Mouse (Mus musculus) duodenum, adult 2 months (tissue): Measurements from ENCODE around the gene Cdc42bpa. TPM values are rescaled to one million over a fixed set of nuclear protein-coding genes. Genes with fewer than 3 reads are reported as not detected.

Experiments used
- polyA plus RNA-seq: library from polyadenylated mRNA; depleted of rRNA; stranded (reverse); fragments of >200 nt; gene quantifications from 2 replicates; pipeline ENCODE4 v1.2.3, GENCODE M21; 2012; ENCODE audit warnings: low replicate concordance; rRNA removed

The Cdc42bpa gene
- 6.9 and 7.7 TPM in 2 replicates for polyA plus RNA-seq

GRCm38 (mm10) chr1:179959721-179960542, at the start of gene Cdc42bpa:
TSS of gene Cdc42bpa (plus strand) at chr1:179960472.

GRCm38 (mm10) chr1:180198959-180199714, 238.9 kb downstream of the Cdc42bpa start, which contains the start of gene Coq8a:
TSS of gene Coq8a (minus strand) at chr1:180199602.

Other genes starting within 250 kb of the Cdc42bpa start
- not detected in 2 replicates for gene Kif28, start 215.2 kb upstream of the Cdc42bpa start, polyA plus RNA-seq
- gene Gm10518, start 157.1 kb upstream of the Cdc42bpa start, polyA plus RNA-seq: not detected in 2 replicates
- gene Ahctf1, start 156.8 kb upstream of the Cdc42bpa start, polyA plus RNA-seq: 1.4 and 3.2 TPM in 2 replicates
- gene Coq8a, start 239.1 kb downstream of the Cdc42bpa start, polyA plus RNA-seq: 19.5 and 20.3 TPM in 2 replicates